Mouse (Mus musculus) heart, embryonic 11.5 days (tissue): ENCODE results near the gene Ffar2. TPM values are rescaled to one million over a fixed set of nuclear protein-coding genes. Genes with fewer than 3 reads are reported as not detected.

ENCODE experiments used
- ATAC-seq: fragments of 200-750 bp; cut with Nextera tagmentation; replicated peaks from 2 replicates; pipeline ENCODE4 v1.8.0; 2017; ENCODE audit warnings: moderate library complexity; ENCODE audit not compliant: insufficient number of reproducible peaks, low FRiP score, low TSS enrichment
- H3K27ac ChIP-seq: fragments of 300-500 bp; sonication (generic); 2 replicates; pipeline ENCODE4 v1.5.1; 2014; ENCODE audit warnings: mild to moderate bottlenecking, low read depth, low read length
- H3K27me3 ChIP-seq: fragments of 300-500 bp; sonication (generic); 2 replicates; pipeline ENCODE4 v1.6.1; 2014; ENCODE audit warnings: mild to moderate bottlenecking, low read length, mixed read lengths; ENCODE audit not compliant: control insufficient read depth, insufficient read depth
- H3K36me3 ChIP-seq: fragments of 300-500 bp; sonication (generic); 2 replicates; pipeline ENCODE4 v1.6.1; 2014; ENCODE audit warnings: mild to moderate bottlenecking, low read length, moderate library complexity, mixed read lengths; ENCODE audit not compliant: control insufficient read depth, insufficient read depth
- H3K4me1 ChIP-seq: fragments of 300-500 bp; sonication (generic); 2 replicates; pipeline ENCODE4 v1.6.1; 2014; ENCODE audit warnings: low read length; ENCODE audit not compliant: control insufficient read depth, insufficient read depth
- H3K4me2 ChIP-seq: fragments of 300-500 bp; sonication (generic); 2 replicates; pipeline ENCODE4 v1.6.1; 2014; ENCODE audit warnings: mild to moderate bottlenecking, moderate library complexity
- H3K4me3 ChIP-seq: fragments of 300-500 bp; sonication (generic); 2 replicates; pipeline ENCODE4 v1.5.1; 2014; ENCODE audit warnings: low read depth, low read length
- H3K9ac ChIP-seq: fragments of 300-500 bp; sonication (generic); 2 replicates; pipeline ENCODE4 v1.6.1; 2014; ENCODE audit warnings: mild to moderate bottlenecking, low read depth, low read length, moderate library complexity
- H3K9me3 ChIP-seq: fragments of 300-500 bp; sonication (generic); replicated peaks from 2 replicates; pipeline ENCODE4 v1.6.1; 2016; ENCODE audit warnings: low read length; ENCODE audit not compliant: control insufficient read depth
- WGBS: fragments of 180-500 bp; shearing (Covaris S2); extraction: QIAGEN DNeasy Blood & Tissue Kit; methylation state at CpG from one replicate; pipeline ENCODE4 v1.1.7; 2014; ENCODE audit not compliant: insufficient replicate concordance; 5-methylcytosine and 5-hydroxymethylcytosine counted together
- polyA plus RNA-seq: library from polyadenylated mRNA; unstranded; fragments of >200 nt; fragmentation: Nextera tagmentation; extraction: Ambion mirVana; gene quantifications from 2 replicates; pipeline ENCODE4 v1.2.1, GENCODE M21; 2014

Ffar2 gene
- not detected in 2 replicates for polyA plus RNA-seq

DNA sequence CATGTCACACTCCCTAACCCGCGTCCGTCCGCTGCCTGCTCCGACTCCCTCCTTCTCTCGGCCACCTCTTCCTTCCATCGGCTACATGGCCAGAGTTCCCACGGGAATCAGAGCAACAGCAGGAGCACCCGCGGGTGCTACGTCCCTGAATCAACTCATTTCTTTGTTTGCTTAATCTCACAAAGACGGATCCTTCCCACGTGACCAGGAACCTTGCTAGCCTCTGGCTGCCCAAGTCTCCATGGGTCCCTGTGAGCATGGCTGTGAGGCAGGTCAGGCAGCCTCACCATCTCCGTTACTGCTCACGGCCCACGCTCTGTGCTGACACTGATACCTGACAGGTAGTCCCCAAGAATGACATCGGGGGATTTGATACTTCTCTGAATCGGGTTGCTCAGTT lies at the start of gene Ffar2:
Gene Ffar2, minus strand, starts transcription at position 101 of the 400 bp plus-strand sequence.
- 86% methylated on average over 18 of the region's 18 CpGs for WGBS
- H3K9ac ChIP-seq: no peak within 1 kb of the TSS
- H3K36me3 ChIP-seq: no peaks in the 10 kb centered on the region
- no peaks in the 10 kb centered on the region for H3K4me1 ChIP-seq
- H3K9me3 ChIP-seq: no peaks in the 10 kb centered on the region
- no peak for ATAC-seq
- no peak within 1 kb of the TSS for H3K27ac ChIP-seq
- H3K4me2 ChIP-seq: no peak within 1 kb of the TSS
- no peak within 1 kb of the TSS for H3K4me3 ChIP-seq
- no peaks in the 10 kb centered on the region for H3K27me3 ChIP-seq

GRCm38 (mm10) chr7:30873083-30873482 lies 49.5 kb upstream of the Ffar2 start:
- no peak overlapping the region for H3K27ac ChIP-seq
- no peaks in the 10 kb centered on the region for H3K4me1 ChIP-seq
- 25% methylated on average over 15 of the region's 15 CpGs for WGBS
- H3K36me3 ChIP-seq: no peaks in the 10 kb centered on the region
- peaks cover 17% of the 10 kb centered on the region; the same call in 1 of the 2 replicates for H3K27me3 ChIP-seq
- no peak for ATAC-seq
- H3K4me3 ChIP-seq: no peak overlapping the region
- H3K9me3 ChIP-seq: no peaks in the 10 kb centered on the region
- H3K9ac ChIP-seq: no peak overlapping the region
- peak overlapping the region; percentile 42 for H3K4me2 ChIP-seq

DNA sequence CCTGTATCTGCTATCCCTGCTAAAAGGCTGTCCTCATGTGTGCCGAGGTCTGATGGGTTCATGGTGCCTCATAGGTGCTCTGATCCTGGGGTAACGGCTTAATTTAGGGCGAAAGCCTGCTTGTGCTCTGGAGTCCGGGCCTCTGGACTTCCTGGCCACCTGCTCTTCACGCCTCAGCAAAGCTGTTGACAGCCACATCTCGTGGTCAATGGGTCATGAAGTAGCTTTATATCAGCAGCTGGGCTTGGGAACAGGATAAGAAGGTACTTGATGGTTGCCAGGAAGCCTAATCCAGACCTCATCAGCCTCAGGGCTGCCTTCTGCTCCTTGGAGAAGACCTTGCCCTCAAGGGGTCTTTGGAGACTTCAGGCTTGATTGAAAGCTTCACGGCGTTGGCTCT lies 39.8 kb upstream of the Ffar2 start:
- no peak for ATAC-seq
- 40% methylated on average over 8 of the region's 8 CpGs for WGBS
- no peaks in the 10 kb centered on the region for H3K9me3 ChIP-seq
- H3K36me3 ChIP-seq: no peaks in the 10 kb centered on the region
- H3K4me2 ChIP-seq: no peak overlapping the region
- H3K27ac ChIP-seq: no peak overlapping the region
- peaks cover 5% of the 10 kb centered on the region; the same call in 1 of the 2 replicates for H3K4me1 ChIP-seq
- peaks cover 30% of the 10 kb centered on the region for H3K27me3 ChIP-seq
- H3K9ac ChIP-seq: no peak overlapping the region
- H3K4me3 ChIP-seq: no peak overlapping the region

DNA sequence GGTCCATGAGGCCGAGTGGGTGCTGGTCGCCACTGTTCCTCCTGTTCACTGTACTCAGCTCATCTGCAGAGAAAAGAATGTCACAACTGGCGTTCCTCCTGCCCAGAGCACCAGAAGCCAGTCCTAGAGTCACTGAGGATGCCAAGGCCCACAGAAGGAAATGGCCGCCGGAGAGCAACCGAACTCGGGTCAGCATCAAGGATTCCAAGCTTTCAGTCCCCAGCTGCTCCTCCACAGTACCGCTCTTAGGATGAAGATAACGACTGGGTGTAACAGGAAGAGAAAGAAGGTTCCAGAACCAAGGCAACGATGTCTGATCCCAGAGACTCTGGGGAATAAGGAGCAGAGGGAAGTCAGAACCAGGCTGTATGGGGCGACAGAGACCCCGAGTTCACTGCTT lies 37.9 kb upstream of the Ffar2 start, which contains the start of gene Ffar1:
Gene Ffar1, minus strand, starts transcription at position 101 of the 400 bp plus-strand sequence.
- Histone ChIP-seq H3K4me1 (peaks cover 5% of the 10 kb centered on the region; the same call in 1 of the 2 replicates), H3K36me3 (no peaks in the 10 kb centered on the region), H3K9ac (no peak within 1 kb of the TSS), H3K4me3 (no peak within 1 kb of the TSS), H3K9me3 (no peaks in the 10 kb centered on the region), H3K27ac (no peak within 1 kb of the TSS), H3K27me3 (peaks cover 27% of the 10 kb centered on the region), H3K4me2 (no peak within 1 kb of the TSS)
- ATAC-seq: no peak
- 77% methylated on average over 12 of the region's 12 CpGs for WGBS

DNA sequence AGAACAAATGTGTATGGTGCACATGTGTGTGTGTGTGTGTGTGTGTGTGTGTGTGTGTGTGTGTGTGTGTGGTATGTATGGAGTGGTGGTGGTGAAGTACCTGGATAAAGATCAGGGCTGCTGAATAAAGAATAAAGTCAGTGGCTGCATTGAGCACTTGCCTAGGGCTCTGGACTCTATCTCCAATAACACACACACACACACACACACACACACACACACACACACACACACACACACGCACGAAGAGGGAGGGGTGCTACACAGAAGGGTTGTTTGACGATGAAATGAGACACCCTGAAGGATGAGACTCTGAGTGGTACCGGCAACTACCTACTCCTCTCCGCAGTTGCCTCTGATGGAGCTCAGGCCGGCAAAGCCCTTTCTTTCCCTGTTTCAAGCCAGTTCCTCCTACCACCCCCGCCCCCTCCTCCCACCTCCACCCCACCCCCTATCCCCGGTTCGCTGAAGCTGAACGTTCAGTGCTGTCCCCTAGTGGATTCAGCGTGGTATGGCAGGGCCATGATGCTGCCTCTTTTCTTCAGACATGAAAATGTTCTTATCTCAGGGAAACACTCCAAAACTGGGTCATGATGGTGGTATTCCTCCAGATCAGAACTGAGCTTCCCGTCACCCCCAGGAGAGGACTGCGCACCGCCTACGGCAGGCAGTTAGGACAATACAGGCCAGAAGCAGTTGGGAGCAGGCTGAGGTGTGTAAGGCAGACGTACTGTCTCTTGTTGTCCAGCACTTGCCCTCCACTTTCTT lies 36.2 kb upstream of the Ffar2 start:
- Histone ChIP-seq H3K4me2 (peak overlapping the region; percentile 39), H3K9me3 (no peaks in the 10 kb centered on the region), H3K9ac (no peak overlapping the region), H3K4me3 (0 out of 2 replicates have a peak overlapping the region, but pooled peaks have one; percentile 14), H3K4me1 (peaks cover 7% of the 10 kb centered on the region), H3K27me3 (peaks cover 20% of the 10 kb centered on the region), H3K27ac (no peak overlapping the region), H3K36me3 (no peaks in the 10 kb centered on the region)
- no peak for ATAC-seq
- 9% methylated on average over 12 of the region's 16 CpGs for WGBS

DNA sequence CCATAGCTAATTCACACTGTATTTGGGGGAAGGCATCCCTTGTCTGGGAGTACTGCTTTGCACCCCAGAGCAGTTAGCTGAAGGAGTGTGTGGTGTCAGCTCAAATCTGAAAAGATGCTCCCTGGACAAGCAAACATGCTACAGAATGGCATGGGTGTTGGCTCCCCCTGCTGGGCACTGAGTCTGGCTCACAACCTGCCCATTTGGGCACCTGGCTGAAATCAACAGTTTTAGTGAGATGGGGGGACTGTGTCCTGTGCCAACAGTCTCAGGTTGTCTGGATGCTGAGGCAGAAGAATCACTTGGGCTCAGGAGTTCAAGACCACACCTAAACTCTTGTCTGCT lies 35.7 kb upstream of the Ffar2 start:
- no peak overlapping the region for H3K4me3 ChIP-seq
- no peak overlapping the region for H3K27ac ChIP-seq
- no peak overlapping the region for H3K4me2 ChIP-seq
- no peaks in the 10 kb centered on the region for H3K9me3 ChIP-seq
- no peak for ATAC-seq
- H3K4me1 ChIP-seq: peaks cover 12% of the 10 kb centered on the region
- no peaks in the 10 kb centered on the region for H3K36me3 ChIP-seq
- H3K9ac ChIP-seq: no peak overlapping the region
- peaks cover 17% of the 10 kb centered on the region for H3K27me3 ChIP-seq

DNA sequence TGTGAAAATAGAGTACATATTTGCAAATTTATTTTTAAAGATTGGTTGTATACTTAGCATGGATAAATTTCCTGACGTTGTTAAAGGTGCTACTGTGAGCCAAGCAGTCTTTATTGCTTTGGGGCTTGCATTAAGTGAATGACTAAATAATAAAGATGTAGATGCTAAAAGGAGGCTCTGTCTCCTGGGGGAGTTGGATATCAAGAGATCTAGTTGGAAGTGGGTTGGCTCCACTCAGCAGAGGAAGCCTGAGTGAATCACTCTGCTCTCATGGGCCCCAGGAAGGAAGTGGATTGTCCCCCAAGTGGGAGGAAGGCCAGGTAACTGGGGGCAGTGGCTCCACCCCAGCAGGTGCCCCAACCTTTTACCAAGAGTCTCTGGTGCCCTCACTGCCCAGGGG lies 34.2 kb upstream of the Ffar2 start:
- peaks cover 8% of the 10 kb centered on the region for H3K4me1 ChIP-seq
- 74% methylated on average over 1 of the region's 1 CpGs for WGBS
- H3K9ac ChIP-seq: no peak overlapping the region
- H3K36me3 ChIP-seq: no peaks in the 10 kb centered on the region
- ATAC-seq: no peak
- H3K27ac ChIP-seq: no peak overlapping the region
- H3K9me3 ChIP-seq: no peaks in the 10 kb centered on the region
- no peak overlapping the region for H3K4me2 ChIP-seq
- no peak overlapping the region for H3K4me3 ChIP-seq
- H3K27me3 ChIP-seq: peaks cover 17% of the 10 kb centered on the region

GRCm38 (mm10) chr7:30856078-30856477 lies 32.5 kb upstream of the Ffar2 start, which contains the start of gene Ffar3:
Gene Ffar3 (minus strand): TSS chr7:30856178.
- no peaks in the 10 kb centered on the region for H3K36me3 ChIP-seq
- peaks cover 8% of the 10 kb centered on the region; the same call in 1 of the 2 replicates for H3K27me3 ChIP-seq
- WGBS: 54% methylated on average over 6 of the region's 6 CpGs
- no peak for ATAC-seq
- no peaks in the 10 kb centered on the region for H3K9me3 ChIP-seq
- no peak within 1 kb of the TSS for H3K4me2 ChIP-seq
- H3K4me3 ChIP-seq: no peak within 1 kb of the TSS
- no peak within 1 kb of the TSS for H3K27ac ChIP-seq
- peaks cover 8% of the 10 kb centered on the region for H3K4me1 ChIP-seq
- H3K9ac ChIP-seq: no peak within 1 kb of the TSS

DNA sequence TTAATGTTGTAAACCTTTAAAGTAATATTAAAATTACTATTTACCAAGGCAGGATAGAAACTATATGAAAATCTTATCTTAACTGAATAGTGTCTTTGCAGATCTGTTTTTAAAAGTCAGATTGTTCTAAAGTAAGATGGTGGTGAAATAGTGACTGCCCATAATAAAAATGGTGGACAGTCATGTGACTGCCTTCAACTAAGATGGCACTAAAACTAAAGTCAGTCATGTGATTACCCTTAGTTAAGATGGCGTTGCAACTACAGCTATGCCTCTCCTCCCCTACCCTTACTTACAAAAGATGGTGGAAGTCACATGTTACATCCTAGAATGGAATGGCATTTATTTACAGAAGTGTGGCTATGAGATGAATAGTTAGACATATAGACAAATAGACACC lies 27.8 kb upstream of the Ffar2 start:
- no peak for ATAC-seq
- Histone ChIP-seq H3K9me3 (no peaks in the 10 kb centered on the region), H3K4me1 (peaks cover 8% of the 10 kb centered on the region), H3K4me2 (no peak overlapping the region), H3K36me3 (no peaks in the 10 kb centered on the region), H3K9ac (no peak overlapping the region), H3K27ac (no peak overlapping the region), H3K27me3 (no peaks in the 10 kb centered on the region), H3K4me3 (no peak overlapping the region)
- 75% methylated on average over 1 of the region's 1 CpGs for WGBS
